Mouse (Mus musculus) hindbrain, postnatal 0 days (tissue): ENCODE data around the gene Dgkb. TPM values are rescaled to one million over a fixed set of nuclear protein-coding genes. Genes with fewer than 3 reads are reported as not detected.

ENCODE experiments used
- ATAC-seq: fragments of 200-750 bp; cut with Nextera tagmentation; 2 replicates; pipeline ENCODE4 v1.8.0; 2017; ENCODE audit warnings: mild to moderate bottlenecking, moderate TSS enrichment, moderate library complexity
- DNase-seq: peaks from one replicate; pipeline ENCODE4 v3.0.0-alpha.2; 2015; ENCODE audit warnings: low spot score
- H3K27ac ChIP-seq: fragments of 300-500 bp; sonication (generic); 2 replicates; pipeline ENCODE4 v1.5.1; 2014; ENCODE audit warnings: mild to moderate bottlenecking
- H3K27me3 ChIP-seq: fragments of 300-500 bp; sonication (generic); 2 replicates; pipeline ENCODE4 v1.6.1; 2014; ENCODE audit warnings: low read length, mixed read lengths; ENCODE audit not compliant: insufficient read depth
- H3K36me3 ChIP-seq: fragments of 300-500 bp; sonication (generic); 2 replicates; pipeline ENCODE4 v1.6.1; 2014; ENCODE audit warnings: low read length, mixed read lengths; ENCODE audit not compliant: insufficient read depth
- H3K4me1 ChIP-seq: fragments of 300-500 bp; sonication (generic); 2 replicates; pipeline ENCODE4 v1.6.1; 2014; ENCODE audit warnings: antibody characterized with exemption, low read length, mixed read lengths; ENCODE audit not compliant: insufficient read depth
- H3K4me2 ChIP-seq: fragments of 300-500 bp; sonication (generic); 2 replicates; pipeline ENCODE4 v1.6.1; 2014; ENCODE audit warnings: low read depth, mild to moderate bottlenecking, low read length, moderate library complexity, mixed read lengths
- H3K4me3 ChIP-seq: fragments of 300-500 bp; sonication (generic); 2 replicates; pipeline ENCODE4 v1.5.1; 2014; ENCODE audit warnings: low read length
- H3K9ac ChIP-seq: fragments of 300-500 bp; sonication (generic); replicated peaks from 2 replicates; pipeline ENCODE4 v1.6.1; 2014; ENCODE audit warnings: mild to moderate bottlenecking, low read length, moderate library complexity, mixed read lengths
- H3K9me3 ChIP-seq: fragments of 300-500 bp; sonication (generic); 2 replicates; pipeline ENCODE4 v1.6.1; 2016; ENCODE audit warnings: low read length, mixed read lengths
- CTCF ChIP-seq: IDR thresholded peaks from 2 replicates; pipeline ENCODE4 v1.5.1; 2016; ENCODE audit warnings: antibody characterized with exemption, control low read depth, low read depth
- WGBS: fragments of 180-500 bp; shearing (Covaris S2); extraction: QIAGEN DNeasy Blood & Tissue Kit; methylation state at CpG from one replicate; pipeline ENCODE4 v1.1.7; 2014; 5-methylcytosine and 5-hydroxymethylcytosine counted together
- polyA plus RNA-seq: library from polyadenylated mRNA; unstranded; fragments of >200 nt; fragmentation: Nextera tagmentation; extraction: Ambion mirVana; gene quantifications from 2 replicates; pipeline ENCODE4 v1.2.1, GENCODE M21; 2015
- total RNA-seq: library from RNA; depleted of rRNA; stranded (reverse); fragments of >200 nt; gene quantifications from 2 replicates; pipeline ENCODE4 v1.2.3, GENCODE M21; 2014

Dgkb gene
- total and polyA plus RNA-seq, 2 experiments from 2014 or later = 10.0 to 11.6 TPM

DNA sequence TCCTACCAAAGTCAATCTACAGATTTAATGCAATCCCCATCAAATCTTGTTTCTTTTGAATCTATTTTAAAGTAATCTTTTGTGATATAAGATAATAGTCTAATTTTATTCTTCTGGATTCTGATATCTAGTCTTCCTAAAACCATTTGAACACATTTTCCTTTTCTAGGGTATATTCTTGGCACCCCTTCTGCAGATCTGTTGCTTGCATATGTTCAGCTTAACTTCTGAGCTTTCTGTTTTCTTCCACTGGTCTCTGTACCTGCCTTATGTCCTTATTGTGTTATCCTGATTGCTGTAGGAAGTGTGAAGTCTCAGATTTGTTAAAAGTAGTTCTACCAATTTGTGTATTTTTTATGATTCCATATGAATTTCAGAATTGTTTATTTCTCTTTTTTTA is 451.3 kb downstream of the Dgkb start:
- Histone ChIP-seq H3K4me2 (no peak overlapping the region), H3K9ac (no peak overlapping the region), H3K4me1 (no peaks in the 10 kb centered on the region), H3K36me3 (no peaks in the 10 kb centered on the region), H3K9me3 (no peaks in the 10 kb centered on the region), H3K27me3 (no peaks in the 10 kb centered on the region), H3K4me3 (no peak overlapping the region), H3K27ac (no peak overlapping the region)
- DNase-seq (no peak), ATAC-seq (no peak)
- no peak for TF ChIP-seq CTCF

DNA sequence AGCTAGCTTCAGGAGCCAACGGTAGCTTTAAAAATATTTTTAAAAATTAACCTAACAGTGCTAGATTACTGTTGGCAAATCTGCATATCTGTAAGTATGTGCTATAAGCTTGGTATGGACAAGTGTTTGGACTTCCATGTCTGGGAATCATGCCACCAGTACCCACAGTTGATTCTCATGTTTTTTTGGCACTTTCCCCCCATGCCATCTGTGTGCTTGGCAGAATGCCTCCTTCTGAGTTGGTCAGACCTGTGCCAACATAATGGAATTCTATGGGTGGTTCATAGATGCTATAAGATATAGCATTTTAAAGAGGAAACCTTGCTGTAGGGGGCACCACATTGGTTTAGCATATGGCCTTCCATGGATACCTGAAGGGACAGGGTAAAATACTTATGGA is 484.0 kb downstream of the Dgkb start:
- no peak overlapping the region for H3K27ac ChIP-seq
- TF ChIP-seq CTCF = no peak
- 70% methylated on average over 1 of the region's 1 CpGs for WGBS
- no peaks in the 10 kb centered on the region for H3K36me3 ChIP-seq
- no peaks in the 10 kb centered on the region for H3K4me1 ChIP-seq
- DNase-seq (peak; percentile 82), ATAC-seq (peak; percentile 53)
- no peak overlapping the region for H3K4me3 ChIP-seq
- no peak overlapping the region for H3K4me2 ChIP-seq
- H3K9me3 ChIP-seq = no peaks in the 10 kb centered on the region
- H3K9ac ChIP-seq = no peak overlapping the region
- no peaks in the 10 kb centered on the region for H3K27me3 ChIP-seq

DNA sequence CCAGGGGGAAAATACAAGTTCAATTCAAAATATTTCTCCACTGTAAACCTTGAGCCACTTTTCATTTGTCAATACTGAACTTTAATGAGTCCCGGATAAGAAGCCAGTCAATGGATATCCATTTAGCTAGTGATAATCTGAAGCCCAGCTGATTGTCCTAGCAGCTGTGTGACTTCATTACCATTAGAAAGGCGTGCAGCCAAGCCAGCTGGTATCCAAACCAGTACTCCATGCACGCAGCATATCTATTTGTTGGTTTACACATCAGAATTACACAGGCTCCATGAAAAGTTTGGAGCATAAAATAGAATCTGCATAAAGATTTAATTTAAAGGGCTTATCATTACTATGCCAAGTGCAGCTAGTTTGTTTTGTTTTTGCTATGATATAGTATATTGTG is 486.3 kb downstream of the Dgkb start:
- no peaks in the 10 kb centered on the region for H3K27me3 ChIP-seq
- H3K9ac ChIP-seq = no peak overlapping the region
- no peak for TF ChIP-seq CTCF
- no peak overlapping the region for H3K4me3 ChIP-seq
- no peak overlapping the region for H3K4me2 ChIP-seq
- 19% methylated on average over 3 of the region's 3 CpGs for WGBS
- no peaks in the 10 kb centered on the region for H3K36me3 ChIP-seq
- H3K9me3 ChIP-seq = no peaks in the 10 kb centered on the region
- H3K4me1 ChIP-seq = no peaks in the 10 kb centered on the region
- ATAC-seq (no peak), DNase-seq (peak; percentile 47)
- no peak overlapping the region for H3K27ac ChIP-seq

DNA sequence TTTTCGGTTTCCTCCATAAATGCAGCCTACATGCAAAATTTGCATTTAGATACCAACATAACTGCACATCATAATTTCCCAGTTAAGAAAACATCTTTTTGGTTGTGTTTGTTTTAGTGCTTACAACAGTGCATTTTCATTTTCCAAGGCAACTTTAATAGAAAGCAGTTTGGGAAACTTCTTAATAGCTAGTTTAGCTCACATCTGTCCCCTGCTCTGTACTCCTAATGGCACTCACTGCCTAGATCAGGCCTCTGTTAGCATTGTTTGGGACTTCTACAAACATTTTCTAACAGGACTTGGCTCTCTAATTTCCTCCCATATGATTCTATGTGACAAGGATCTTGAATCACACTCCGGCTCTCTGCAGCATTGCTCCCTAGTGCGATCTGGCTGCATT is 486.7 kb downstream of the Dgkb start:
- ATAC-seq = no peak
- Histone ChIP-seq H3K4me1 (no peaks in the 10 kb centered on the region), H3K4me3 (no peak overlapping the region), H3K27ac (no peak overlapping the region), H3K4me2 (no peak overlapping the region), H3K36me3 (no peaks in the 10 kb centered on the region), H3K9ac (no peak overlapping the region), H3K27me3 (no peaks in the 10 kb centered on the region), H3K9me3 (no peaks in the 10 kb centered on the region)
- DNase-seq = no peak
- WGBS = 74% methylated on average over 3 of the region's 3 CpGs
- no peak for TF ChIP-seq CTCF

DNA sequence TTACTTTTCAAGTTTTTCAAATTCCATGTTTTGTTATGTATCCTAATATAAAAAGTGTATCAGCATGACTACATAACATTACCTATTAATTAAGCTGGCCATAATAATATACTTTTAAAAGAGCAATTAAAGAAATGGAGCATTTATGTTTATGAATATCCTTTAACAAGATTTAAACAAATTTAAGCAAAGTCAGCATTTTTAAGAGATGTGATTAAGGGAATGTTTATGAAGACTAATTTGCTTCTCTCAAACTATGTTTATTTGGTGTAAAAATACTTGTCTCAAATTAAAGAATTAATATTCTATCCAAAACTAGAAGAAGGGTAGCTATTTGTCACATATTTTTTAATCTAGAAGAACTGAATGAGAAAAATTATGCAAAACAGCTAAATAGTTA is 492.4 kb downstream of the Dgkb start:
- no peak overlapping the region for H3K9ac ChIP-seq
- no peak for TF ChIP-seq CTCF
- ATAC-seq (no peak), DNase-seq (no peak)
- no peak overlapping the region for H3K4me3 ChIP-seq
- H3K27me3 ChIP-seq = no peaks in the 10 kb centered on the region
- no peaks in the 10 kb centered on the region for H3K36me3 ChIP-seq
- no peak overlapping the region for H3K27ac ChIP-seq
- no peak overlapping the region for H3K4me2 ChIP-seq
- H3K4me1 ChIP-seq = no peaks in the 10 kb centered on the region
- H3K9me3 ChIP-seq = no peaks in the 10 kb centered on the region

DNA sequence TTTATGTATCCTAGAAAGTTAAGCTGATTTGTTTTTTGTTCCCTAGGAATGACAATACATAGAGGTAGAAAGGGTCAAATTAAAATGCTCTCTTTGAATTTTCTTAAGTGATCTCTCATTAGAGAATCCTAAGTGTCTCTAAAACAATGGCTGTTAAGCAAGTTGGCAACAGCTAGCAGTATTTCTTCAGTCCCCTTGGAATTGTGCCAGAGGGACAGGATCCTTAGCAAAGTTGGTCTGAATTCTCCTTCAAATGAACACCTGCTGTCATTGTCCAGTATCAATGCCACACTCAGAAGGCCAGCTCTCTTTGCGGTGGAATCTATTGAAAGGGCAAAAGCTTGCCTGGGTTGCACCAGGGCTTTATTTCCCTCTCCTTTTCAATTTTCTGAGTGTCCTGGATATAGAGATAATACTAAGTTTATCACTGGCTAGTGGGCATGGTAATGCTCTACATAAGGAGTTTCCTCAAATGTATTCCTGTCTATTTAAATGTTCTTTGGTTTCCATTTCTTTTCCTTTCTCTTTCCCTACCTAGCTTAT is 510.3 kb downstream of the Dgkb start:
- Histone ChIP-seq H3K4me3 (no peak overlapping the region), H3K27me3 (no peaks in the 10 kb centered on the region), H3K9ac (no peak overlapping the region), H3K9me3 (no peaks in the 10 kb centered on the region), H3K4me1 (no peaks in the 10 kb centered on the region), H3K36me3 (no peaks in the 10 kb centered on the region), H3K4me2 (no peak overlapping the region), H3K27ac (no peak overlapping the region)
- TF ChIP-seq CTCF = no peak
- WGBS = 36% methylated on average over 1 of the region's 1 CpGs
- ATAC-seq = no peak
- DNase-seq = peak; percentile 7

DNA sequence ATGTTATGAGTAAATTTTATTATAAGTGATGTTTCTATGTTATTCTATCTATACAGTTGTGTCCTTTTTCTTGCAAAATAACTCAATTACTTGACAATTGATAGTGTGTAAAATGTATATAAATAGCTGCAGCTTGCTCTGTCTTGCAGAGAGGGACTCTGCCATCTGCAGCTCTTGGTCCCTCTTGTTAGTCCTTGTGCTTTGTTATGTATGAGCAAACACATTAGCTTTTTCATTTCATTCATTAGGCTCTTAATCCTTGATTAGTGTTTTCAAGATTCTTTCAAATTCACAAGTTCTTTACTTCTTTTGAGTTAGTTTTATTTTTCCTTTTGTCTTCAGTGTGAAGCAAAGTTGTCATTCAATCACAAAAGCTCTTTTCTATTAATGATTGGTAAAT is 511.3 kb downstream of the Dgkb start:
- DNase-seq (no peak), ATAC-seq (no peak)
- H3K27ac ChIP-seq = no peak overlapping the region
- no peak overlapping the region for H3K4me2 ChIP-seq
- no peaks in the 10 kb centered on the region for H3K4me1 ChIP-seq
- H3K36me3 ChIP-seq = no peaks in the 10 kb centered on the region
- no peaks in the 10 kb centered on the region for H3K27me3 ChIP-seq
- no peak overlapping the region for H3K9ac ChIP-seq
- no peak overlapping the region for H3K4me3 ChIP-seq
- no peak for TF ChIP-seq CTCF
- H3K9me3 ChIP-seq = no peaks in the 10 kb centered on the region
